Mouse (Mus musculus): ENCODE measurements around the gene Rnf43.

The Rnf43 gene

GRCm38 (mm10) chr11:87710262-87710615 is 47.7 kb downstream of the Rnf43 start:
- no peak for DNase-seq (ENCODE audit: low read depth, low spot score)

- DNase-seq (ENCODE audit: low read depth, low spot score), result no peak
Observed at GRCm38 (mm10) chr11:87712188-87712587, 49.7 kb downstream of the Rnf43 start.

- DNase-seq (ENCODE audit: low read depth, low spot score), result no peak
Observed at GRCm38 (mm10) chr11:87715999-87716398, 53.5 kb downstream of the Rnf43 start.

- DNase-seq (ENCODE audit: low read depth, low spot score), result no peak
Observed at GRCm38 (mm10) chr11:87719526-87719925, 57.0 kb downstream of the Rnf43 start.

- no peak for DNase-seq (ENCODE audit: low read depth, low spot score)
Observed at GRCm38 (mm10) chr11:87720324-87720723, 57.8 kb downstream of the Rnf43 start.

- DNase-seq (ENCODE audit: low read depth, low spot score), result no peak
Observed at GRCm38 (mm10) chr11:87720839-87721238, 58.3 kb downstream of the Rnf43 start.

GRCm38 (mm10) chr11:87722168-87722567 is 59.6 kb downstream of the Rnf43 start:
- DNase-seq (ENCODE audit: low read depth, low spot score), result no peak

GRCm38 (mm10) chr11:87722891-87723290 is 60.4 kb downstream of the Rnf43 start:
- DNase-seq (ENCODE audit: low read depth, low spot score), result no peak

GRCm38 (mm10) chr11:87725515-87725914 is 63.0 kb downstream of the Rnf43 start:
- no peak for DNase-seq (ENCODE audit: low read depth, low spot score)

GRCm38 (mm10) chr11:87725964-87726562 is 63.5 kb downstream of the Rnf43 start:
- no peak for DNase-seq (ENCODE audit: low read depth, low spot score)

- DNase-seq (ENCODE audit: low read depth, low spot score), result no peak
Observed at GRCm38 (mm10) chr11:87727021-87727420, 64.5 kb downstream of the Rnf43 start.

GRCm38 (mm10) chr11:87727471-87727870 is 64.9 kb downstream of the Rnf43 start:
- no peak for DNase-seq (ENCODE audit: low read depth, low spot score)

GRCm38 (mm10) chr11:87728850-87729592 is 66.5 kb downstream of the Rnf43 start:
- no peak for DNase-seq (ENCODE audit: low read depth, low spot score)

- no peak for DNase-seq (ENCODE audit: low read depth, low spot score)
Observed at GRCm38 (mm10) chr11:87729593-87730185, 67.2 kb downstream of the Rnf43 start.

- no peak for DNase-seq (ENCODE audit: low read depth, low spot score)
Observed at GRCm38 (mm10) chr11:87730652-87731310, 68.3 kb downstream of the Rnf43 start.

- no peak for DNase-seq (ENCODE audit: low read depth, low spot score)
Observed at GRCm38 (mm10) chr11:87734346-87734745, 71.8 kb downstream of the Rnf43 start.

GRCm38 (mm10) chr11:87735691-87736090 is 73.2 kb downstream of the Rnf43 start:
- no peak for DNase-seq (ENCODE audit: low read depth, low spot score)

- DNase-seq (ENCODE audit: low read depth, low spot score), result peak; percentile 63
Observed at GRCm38 (mm10) chr11:87736647-87737134, 74.2 kb downstream of the Rnf43 start.

GRCm38 (mm10) chr11:87737175-87737740 is 74.7 kb downstream of the Rnf43 start, which contains the start of gene Supt4a:
TSS of gene Supt4a (plus strand) at chr11:87737552.
- peak; percentile 96 for DNase-seq (ENCODE audit: low read depth, low spot score)

GRCm38 (mm10) chr11:87743691-87744090 is 81.2 kb downstream of the Rnf43 start:
- DNase-seq (ENCODE audit: low read depth, low spot score), result no peak

GRCm38 (mm10) chr11:87744964-87745363 is 82.4 kb downstream of the Rnf43 start:
- DNase-seq (ENCODE audit: low read depth, low spot score), result no peak
